Mouse (Mus musculus): ENCODE results near the gene Ttc13. TPM values are rescaled to one million over a fixed set of nuclear protein-coding genes. Genes with fewer than 3 reads are reported as not detected.

The Ttc13 gene
- polyA plus RNA-seq, 1 experiment from 2014 or later, result 43.0 TPM

DNA sequence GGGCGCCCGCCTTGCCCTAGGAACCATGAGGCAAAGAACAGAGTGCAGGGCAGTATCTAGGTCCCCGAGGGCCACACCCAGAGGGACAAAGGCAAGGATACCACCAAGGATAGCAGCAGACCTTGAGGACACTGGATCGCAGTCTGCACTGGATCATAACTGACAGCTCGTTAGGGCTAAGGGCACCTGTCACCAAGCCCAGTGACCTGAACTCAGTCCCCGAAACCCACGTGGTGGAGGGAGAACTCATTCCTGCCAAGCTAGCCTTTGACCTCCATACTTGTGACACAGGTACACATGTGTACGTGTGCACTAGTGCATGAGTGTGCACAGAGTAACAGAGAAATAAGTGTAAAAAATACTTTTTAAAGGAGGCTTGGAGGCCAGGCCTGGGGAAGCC, 6.0 kb downstream of the Ttc13 start:
- Histone ChIP-seq H3K9me3 (ENCODE audit: control insufficient read depth, low read length) (no peaks in the 10 kb centered on the region), H3K9ac (ENCODE audit: low read length) (no peak overlapping the region), H3K27me3 (ENCODE audit: control insufficient read depth, insufficient read depth, low read depth, low read length) (no peaks in the 10 kb centered on the region), H3K27ac (ENCODE audit: low read length) (no peak overlapping the region), H3K4me3 (ENCODE audit: low read length) (no peak overlapping the region), H3K4me2 (ENCODE audit: low read depth, low read length) (no peak overlapping the region), H3K4me1 (replicated peaks; ENCODE audit: control insufficient read depth, insufficient read depth, low read length) (peaks cover 2% of the 10 kb centered on the region), H3K36me3 (ENCODE audit: control insufficient read depth, insufficient read depth, low read length) (peaks cover 16% of the 10 kb centered on the region)
- 80% methylated on average over 8 of the region's 8 CpGs for WGBS
- no peak for ATAC-seq (ENCODE audit: low read depth)

DNA sequence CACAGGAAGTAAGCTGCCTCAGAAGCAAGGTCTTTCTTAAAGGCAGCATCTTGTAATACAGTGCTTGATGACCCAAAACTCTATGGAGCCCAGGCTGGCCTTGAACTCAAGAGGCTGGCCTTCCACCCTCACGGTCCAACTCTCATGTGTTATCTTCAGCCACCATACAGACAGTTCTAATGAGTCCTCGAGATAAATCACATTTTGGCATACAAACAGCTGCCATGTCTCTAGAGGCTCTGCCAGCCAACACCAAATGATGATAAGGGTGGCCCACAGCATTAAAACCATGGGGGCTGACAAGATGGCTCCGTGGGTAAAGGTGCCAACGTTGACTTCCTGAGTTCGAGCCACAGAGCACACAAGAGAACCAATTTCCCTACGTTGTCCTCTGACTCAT, 8.6 kb downstream of the Ttc13 start:
- Histone ChIP-seq H3K4me3 (ENCODE audit: low read length) (no peak overlapping the region), H3K9me3 (ENCODE audit: control insufficient read depth, low read length) (no peaks in the 10 kb centered on the region), H3K4me2 (ENCODE audit: low read depth, low read length) (no peak overlapping the region), H3K27ac (ENCODE audit: low read length) (no peak overlapping the region), H3K36me3 (ENCODE audit: control insufficient read depth, insufficient read depth, low read length) (peaks cover 28% of the 10 kb centered on the region), H3K9ac (ENCODE audit: low read length) (no peak overlapping the region), H3K4me1 (replicated peaks; ENCODE audit: control insufficient read depth, insufficient read depth, low read length) (no peaks in the 10 kb centered on the region), H3K27me3 (ENCODE audit: control insufficient read depth, insufficient read depth, low read depth, low read length) (no peaks in the 10 kb centered on the region)
- WGBS, result 85% methylated on average over 6 of the region's 6 CpGs
- no peak for ATAC-seq (ENCODE audit: low read depth)

GRCm38 (mm10) chr8:124705823-124706222, 16.0 kb downstream of the Ttc13 start:
- no peaks in the 10 kb centered on the region for H3K27me3 ChIP-seq (ENCODE audit: control insufficient read depth, insufficient read depth, low read depth, low read length)
- H3K9me3 ChIP-seq (ENCODE audit: control insufficient read depth, low read length), result no peaks in the 10 kb centered on the region
- peaks cover 12% of the 10 kb centered on the region for H3K36me3 ChIP-seq (ENCODE audit: control insufficient read depth, insufficient read depth, low read length)
- no peak overlapping the region for H3K4me3 ChIP-seq (ENCODE audit: low read length)
- WGBS, result 94% methylated on average over 8 of the region's 8 CpGs
- H3K4me2 ChIP-seq (ENCODE audit: low read depth, low read length), result no peak overlapping the region
- H3K9ac ChIP-seq (ENCODE audit: low read length), result no peak overlapping the region
- no peak for ATAC-seq (ENCODE audit: low read depth)
- H3K4me1 ChIP-seq (replicated peaks; ENCODE audit: control insufficient read depth, insufficient read depth, low read length), result no peaks in the 10 kb centered on the region
- H3K27ac ChIP-seq (ENCODE audit: low read length), result no peak overlapping the region

DNA sequence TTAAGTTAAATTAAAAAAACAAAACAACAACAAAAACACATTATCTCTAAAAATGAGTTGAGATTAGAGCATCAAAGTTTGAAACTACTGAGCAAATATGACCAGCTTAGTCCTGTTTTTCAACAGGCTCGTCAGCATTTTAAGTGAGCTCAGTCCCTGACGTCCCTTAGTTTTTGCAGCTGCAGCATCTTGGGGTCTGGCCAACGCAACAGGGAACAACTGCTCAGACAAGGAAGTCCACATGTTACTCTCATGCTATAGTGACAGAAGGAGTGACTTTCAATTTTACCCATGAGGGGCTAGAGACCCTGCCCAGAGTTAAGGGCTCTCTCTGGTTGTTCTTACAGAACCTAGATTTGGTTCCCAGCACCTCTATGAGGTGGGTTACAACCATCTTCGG, 17.4 kb downstream of the Ttc13 start:
- Histone ChIP-seq H3K27ac (ENCODE audit: low read length) (no peak overlapping the region), H3K36me3 (ENCODE audit: control insufficient read depth, insufficient read depth, low read length) (peaks cover 11% of the 10 kb centered on the region), H3K4me2 (ENCODE audit: low read depth, low read length) (no peak overlapping the region), H3K27me3 (ENCODE audit: control insufficient read depth, insufficient read depth, low read depth, low read length) (no peaks in the 10 kb centered on the region), H3K9me3 (ENCODE audit: control insufficient read depth, low read length) (no peaks in the 10 kb centered on the region), H3K9ac (ENCODE audit: low read length) (no peak overlapping the region), H3K4me3 (ENCODE audit: low read length) (no peak overlapping the region), H3K4me1 (replicated peaks; ENCODE audit: control insufficient read depth, insufficient read depth, low read length) (no peaks in the 10 kb centered on the region)
- ATAC-seq (ENCODE audit: low read depth), result no peak
- WGBS, result 83% methylated on average over 4 of the region's 4 CpGs

- H3K4me2 ChIP-seq (ENCODE audit: low read depth, low read length), result no peak overlapping the region
- peaks cover 7% of the 10 kb centered on the region for H3K36me3 ChIP-seq (ENCODE audit: control insufficient read depth, insufficient read depth, low read length)
- no peak overlapping the region for H3K27ac ChIP-seq (ENCODE audit: low read length)
- 48% methylated on average over 4 of the region's 4 CpGs for WGBS
- H3K9ac ChIP-seq (ENCODE audit: low read length), result no peak overlapping the region
- H3K4me3 ChIP-seq (ENCODE audit: low read length), result no peak overlapping the region
- no peaks in the 10 kb centered on the region for H3K4me1 ChIP-seq (replicated peaks; ENCODE audit: control insufficient read depth, insufficient read depth, low read length)
- H3K9me3 ChIP-seq (ENCODE audit: control insufficient read depth, low read length), result no peaks in the 10 kb centered on the region
- ATAC-seq (ENCODE audit: low read depth), result no peak
- no peaks in the 10 kb centered on the region for H3K27me3 ChIP-seq (ENCODE audit: control insufficient read depth, insufficient read depth, low read depth, low read length)
These were observed 18.3 kb downstream of the Ttc13 start for GRCm38 (mm10) chr8:124703526-124703925.

- Histone ChIP-seq H3K27me3 (ENCODE audit: control insufficient read depth, insufficient read depth, low read depth, low read length) (no peaks in the 10 kb centered on the region), H3K9ac (ENCODE audit: low read length) (no peak overlapping the region), H3K4me2 (ENCODE audit: low read depth, low read length) (no peak overlapping the region), H3K4me1 (replicated peaks; ENCODE audit: control insufficient read depth, insufficient read depth, low read length) (no peaks in the 10 kb centered on the region), H3K27ac (ENCODE audit: low read length) (no peak overlapping the region), H3K4me3 (ENCODE audit: low read length) (no peak overlapping the region), H3K9me3 (ENCODE audit: control insufficient read depth, low read length) (no peaks in the 10 kb centered on the region), H3K36me3 (ENCODE audit: control insufficient read depth, insufficient read depth, low read length) (peaks cover 10% of the 10 kb centered on the region)
- 82% methylated on average over 3 of the region's 3 CpGs for WGBS
- ATAC-seq (ENCODE audit: low read depth), result no peak
These were observed 19.6 kb downstream of the Ttc13 start for GRCm38 (mm10) chr8:124702183-124702582.

DNA sequence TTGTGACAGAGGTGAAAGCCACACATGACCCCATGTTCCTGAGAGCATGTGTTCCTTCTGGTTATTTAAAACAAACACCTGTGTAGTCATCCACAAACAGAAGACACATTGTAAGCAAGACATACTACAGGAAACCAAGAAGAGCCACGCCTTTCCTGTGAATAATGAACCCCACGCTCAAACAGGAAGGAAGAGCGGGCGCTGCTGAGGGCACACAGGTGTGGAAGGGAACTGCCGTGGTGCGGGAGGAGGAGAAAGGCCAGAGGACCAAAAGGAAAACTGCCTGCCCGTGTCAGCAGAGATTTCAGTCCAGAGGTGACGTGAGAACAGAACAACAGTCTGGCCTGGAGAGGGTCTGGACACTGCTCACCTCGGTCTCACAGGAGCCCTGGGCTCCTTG, 20.8 kb downstream of the Ttc13 start:
- no peaks in the 10 kb centered on the region for H3K27me3 ChIP-seq (ENCODE audit: control insufficient read depth, insufficient read depth, low read depth, low read length)
- H3K9me3 ChIP-seq (ENCODE audit: control insufficient read depth, low read length), result no peaks in the 10 kb centered on the region
- peaks cover 10% of the 10 kb centered on the region for H3K36me3 ChIP-seq (ENCODE audit: control insufficient read depth, insufficient read depth, low read length)
- H3K27ac ChIP-seq (ENCODE audit: low read length), result no peak overlapping the region
- H3K4me3 ChIP-seq (ENCODE audit: low read length), result no peak overlapping the region
- no peak for ATAC-seq (ENCODE audit: low read depth)
- 69% methylated on average over 9 of the region's 9 CpGs for WGBS
- no peak overlapping the region for H3K9ac ChIP-seq (ENCODE audit: low read length)
- no peak overlapping the region for H3K4me2 ChIP-seq (ENCODE audit: low read depth, low read length)
- no peaks in the 10 kb centered on the region for H3K4me1 ChIP-seq (replicated peaks; ENCODE audit: control insufficient read depth, insufficient read depth, low read length)

DNA sequence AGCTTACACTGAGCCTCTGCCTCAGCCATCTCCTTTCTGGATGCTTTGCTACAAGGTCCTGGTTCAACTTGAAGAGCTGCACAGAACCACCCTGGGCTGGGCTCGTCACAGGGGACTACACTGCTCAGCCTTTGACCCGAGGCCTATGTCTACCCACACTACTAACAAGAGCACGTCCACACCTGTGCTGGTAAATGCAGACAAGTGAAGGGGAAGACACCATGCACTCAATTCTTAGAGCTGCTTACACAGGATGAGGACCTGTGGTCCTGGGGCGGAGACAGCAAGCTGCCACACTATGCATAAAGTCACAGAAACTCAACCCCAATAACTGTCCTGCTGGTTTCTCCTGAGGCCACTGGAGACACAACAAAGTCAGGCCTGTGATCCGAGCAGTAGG, 21.5 kb downstream of the Ttc13 start:
- Histone ChIP-seq H3K36me3 (ENCODE audit: control insufficient read depth, insufficient read depth, low read length) (peaks cover 10% of the 10 kb centered on the region), H3K4me2 (ENCODE audit: low read depth, low read length) (no peak overlapping the region), H3K27ac (ENCODE audit: low read length) (no peak overlapping the region), H3K4me3 (ENCODE audit: low read length) (no peak overlapping the region), H3K27me3 (ENCODE audit: control insufficient read depth, insufficient read depth, low read depth, low read length) (no peaks in the 10 kb centered on the region), H3K9me3 (ENCODE audit: control insufficient read depth, low read length) (no peaks in the 10 kb centered on the region), H3K4me1 (replicated peaks; ENCODE audit: control insufficient read depth, insufficient read depth, low read length) (no peaks in the 10 kb centered on the region), H3K9ac (ENCODE audit: low read length) (no peak overlapping the region)
- WGBS, result 89% methylated on average over 5 of the region's 5 CpGs
- no peak for ATAC-seq (ENCODE audit: low read depth)

- H3K9me3 ChIP-seq (ENCODE audit: control insufficient read depth, low read length), result no peaks in the 10 kb centered on the region
- H3K9ac ChIP-seq (ENCODE audit: low read length), result no peak overlapping the region
- WGBS, result 90% methylated on average over 22 of the region's 22 CpGs
- H3K4me1 ChIP-seq (replicated peaks; ENCODE audit: control insufficient read depth, insufficient read depth, low read length), result peaks cover 3% of the 10 kb centered on the region; the same call in 1 of the 2 replicates
- no peaks in the 10 kb centered on the region for H3K27me3 ChIP-seq (ENCODE audit: control insufficient read depth, insufficient read depth, low read depth, low read length)
- H3K36me3 ChIP-seq (ENCODE audit: control insufficient read depth, insufficient read depth, low read length), result peaks cover 16% of the 10 kb centered on the region
- no peak overlapping the region for H3K4me3 ChIP-seq (ENCODE audit: low read length)
- ATAC-seq (ENCODE audit: low read depth), result no peak
- no peak overlapping the region for H3K4me2 ChIP-seq (ENCODE audit: low read depth, low read length)
- H3K27ac ChIP-seq (ENCODE audit: low read length), result no peak overlapping the region
These were observed 26.2 kb downstream of the Ttc13 start for GRCm38 (mm10) chr8:124695424-124696100.

DNA sequence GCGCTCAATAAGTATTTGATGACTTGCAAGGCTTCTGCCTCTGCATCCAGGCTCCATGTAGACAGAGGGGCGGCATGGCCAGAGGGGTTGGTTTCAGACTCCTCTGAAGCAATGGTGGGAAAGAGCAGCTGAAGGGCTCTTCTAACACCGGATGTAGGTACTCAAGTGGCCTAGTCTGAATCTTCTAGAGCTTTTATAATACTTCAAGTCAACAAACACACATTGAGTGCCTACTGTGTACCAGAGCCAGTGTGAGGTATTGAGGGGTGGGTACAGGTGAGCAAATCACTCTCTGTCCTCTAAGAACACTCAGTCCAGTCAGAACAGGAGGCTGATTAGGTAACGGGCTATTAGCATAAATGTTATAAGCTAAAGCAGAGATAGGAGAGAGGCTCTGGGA, 30.1 kb downstream of the Ttc13 start:
- no peaks in the 10 kb centered on the region for H3K27me3 ChIP-seq (ENCODE audit: control insufficient read depth, insufficient read depth, low read depth, low read length)
- H3K4me1 ChIP-seq (replicated peaks; ENCODE audit: control insufficient read depth, insufficient read depth, low read length), result peaks cover 3% of the 10 kb centered on the region; the same call in 1 of the 2 replicates
- ATAC-seq (ENCODE audit: low read depth), result peak; percentile 91
- WGBS, result 62% methylated on average over 4 of the region's 4 CpGs
- no peak overlapping the region for H3K4me3 ChIP-seq (ENCODE audit: low read length)
- no peak overlapping the region for H3K4me2 ChIP-seq (ENCODE audit: low read depth, low read length)
- H3K27ac ChIP-seq (ENCODE audit: low read length), result no peak overlapping the region; the same call in 1 of the 2 replicates
- no peaks in the 10 kb centered on the region for H3K9me3 ChIP-seq (ENCODE audit: control insufficient read depth, low read length)
- peaks cover 6% of the 10 kb centered on the region; the same call in 1 of the 2 replicates for H3K36me3 ChIP-seq (ENCODE audit: control insufficient read depth, insufficient read depth, low read length)
- H3K9ac ChIP-seq (ENCODE audit: low read length), result no peak overlapping the region
